Mouse (Mus musculus): ENCODE measurements around the gene Vmn2r60. TPM values are rescaled to one million over a fixed set of nuclear protein-coding genes. Genes with fewer than 3 reads are reported as not detected.
"Not testable (repeated sequence)": the region's sequence is repeated elsewhere in the genome, so short reads cannot be mapped to it uniquely, and the experiment has no call there.

Vmn2r60 gene
- not detected in 2 replicates for polyA plus RNA-seq (2016; fragmentation: Nextera tagmentation; extraction: Ambion mirVana)

DNA sequence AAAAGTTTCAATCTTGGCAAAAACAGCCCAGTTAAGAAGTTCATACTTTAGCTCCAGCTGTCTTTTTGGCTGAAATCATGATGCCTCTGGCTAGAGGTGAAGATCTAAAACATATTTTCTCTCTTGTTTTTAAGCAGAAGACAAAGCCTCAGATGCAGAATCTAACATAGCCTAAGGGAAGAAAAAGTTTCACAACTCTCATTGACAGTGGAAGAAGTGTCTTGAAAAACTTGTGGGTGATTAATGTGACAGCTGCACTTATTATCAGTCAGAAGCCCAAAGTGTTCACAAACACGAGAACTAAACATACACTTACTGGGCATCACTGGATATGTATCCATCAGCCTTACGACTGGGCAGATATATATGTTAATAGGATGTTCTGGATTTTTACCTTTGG, at the start of gene Vmn2r60:
Vmn2r60 (plus strand) TSS at position 301 of the 400 bp plus-strand sequence.
- Histone ChIP-seq H3K4me1 (no peaks in the 10 kb centered on the region), H3K4me3 (no peak within 1 kb of the TSS), H3K36me3 (replicated peaks) (no peaks in the 10 kb centered on the region), H3K27ac (replicated peaks) (no peak within 1 kb of the TSS), H3K9me3 (peaks cover 38% of the 10 kb centered on the region), H3K27me3 (replicated peaks; ENCODE audit: low read depth, poor library complexity, severe bottlenecking) (no peaks in the 10 kb centered on the region)
- DNase-seq (ENCODE audit: low spot score) = no peak
- whole genome bisulfite sequencing = 79% methylated on average over 2 of the region's 2 CpGs

DNA sequence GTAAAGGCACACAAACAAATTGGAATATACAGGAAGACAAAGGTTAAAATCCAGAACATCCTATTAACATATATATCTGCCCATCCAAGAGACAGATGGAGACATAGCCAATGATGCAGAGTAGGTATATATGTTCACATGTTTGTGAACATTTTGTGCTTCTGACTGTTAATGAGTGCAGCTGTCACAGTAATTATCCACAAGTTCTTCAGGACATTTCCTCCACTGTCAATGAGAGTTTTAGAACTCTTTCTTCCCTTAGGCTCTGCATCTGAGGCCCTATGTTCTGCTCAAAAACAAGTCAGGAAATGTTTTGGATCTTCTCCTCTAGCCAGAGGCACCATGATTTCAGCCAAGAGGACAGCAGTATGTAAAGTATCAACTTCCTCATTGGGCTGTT, 48.6 kb upstream of the Vmn2r60 start, which contains the start of gene Vmn2r59:
Vmn2r59 (minus strand) TSS at position 101 of the 400 bp plus-strand sequence.
- H3K36me3 ChIP-seq (replicated peaks) = no peaks in the 10 kb centered on the region
- H3K4me3 ChIP-seq = no peak within 1 kb of the TSS
- H3K4me1 ChIP-seq = no peaks in the 10 kb centered on the region
- no peaks in the 10 kb centered on the region for H3K27me3 ChIP-seq (replicated peaks; ENCODE audit: low read depth, poor library complexity, severe bottlenecking)
- H3K27ac ChIP-seq (replicated peaks) = no peak within 1 kb of the TSS
- peaks cover 15% of the 10 kb centered on the region; the same call in 1 of the 2 replicates for H3K9me3 ChIP-seq
- no peak for DNase-seq (ENCODE audit: low spot score)

DNA sequence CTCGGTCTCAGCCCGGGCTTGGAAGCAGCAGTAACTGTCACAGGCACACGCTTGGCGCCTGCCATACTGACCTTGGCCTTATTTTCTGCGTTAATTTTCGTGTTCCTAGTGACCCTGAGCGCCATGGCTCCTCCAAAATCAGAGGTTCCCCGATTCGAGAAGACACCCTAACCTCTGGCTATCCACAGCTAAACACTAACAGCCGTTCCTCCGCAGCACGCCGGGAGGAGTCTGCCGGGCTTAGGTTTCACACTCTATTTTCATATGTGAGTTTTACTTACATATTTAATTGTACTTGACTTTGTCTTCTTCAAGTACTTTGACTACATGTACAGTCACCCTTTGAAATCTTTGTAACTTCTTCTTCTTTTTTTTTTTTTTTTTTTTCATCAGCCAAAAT, 509 bp upstream of the Vmn2r60 start:
- DNase-seq (ENCODE audit: low spot score); H3K4me1 ChIP-seq; H3K27ac ChIP-seq (replicated peaks); H3K4me3 ChIP-seq; H3K36me3 ChIP-seq (replicated peaks); H3K27me3 ChIP-seq (replicated peaks; ENCODE audit: low read depth, poor library complexity, severe bottlenecking): not testable (repeated sequence)
- 85% methylated on average over 14 of the region's 14 CpGs for WGBS
- H3K9me3 ChIP-seq = peaks cover 39% of the 10 kb centered on the region

Other genes with a start within 250 kb of the Vmn2r60 start
- not detected in 2 replicates for gene Vmn2r58, start 235.1 kb upstream of the Vmn2r60 start, polyA plus RNA-seq (2016; fragmentation: Nextera tagmentation; extraction: Ambion mirVana)
- gene Vmn2r59, start 48.7 kb upstream of the Vmn2r60 start, polyA plus RNA-seq (2016; fragmentation: Nextera tagmentation; extraction: Ambion mirVana) = not detected in 2 replicates
- not detected in 2 replicates for gene Vmn2r61, start 152.3 kb downstream of the Vmn2r60 start, polyA plus RNA-seq (2016; fragmentation: Nextera tagmentation; extraction: Ambion mirVana)

Data from embryonic facial prominence, embryonic 10.5 days (tissue).